Mouse (Mus musculus) ES-Bruce4 (cell line): ENCODE measurements around the gene Ttll6.

Experiments
- CTCF ChIP-seq: IDR thresholded peaks from one replicate; pipeline ENCODE4 v1.8.1; 2011; ENCODE audit warnings: low read depth, low read length
- POLR2A ChIP-seq: IDR thresholded peaks from one replicate; pipeline ENCODE4 v1.8.1; 2011; ENCODE audit warnings: low read length; ENCODE audit not compliant: insufficient read depth

DNA sequence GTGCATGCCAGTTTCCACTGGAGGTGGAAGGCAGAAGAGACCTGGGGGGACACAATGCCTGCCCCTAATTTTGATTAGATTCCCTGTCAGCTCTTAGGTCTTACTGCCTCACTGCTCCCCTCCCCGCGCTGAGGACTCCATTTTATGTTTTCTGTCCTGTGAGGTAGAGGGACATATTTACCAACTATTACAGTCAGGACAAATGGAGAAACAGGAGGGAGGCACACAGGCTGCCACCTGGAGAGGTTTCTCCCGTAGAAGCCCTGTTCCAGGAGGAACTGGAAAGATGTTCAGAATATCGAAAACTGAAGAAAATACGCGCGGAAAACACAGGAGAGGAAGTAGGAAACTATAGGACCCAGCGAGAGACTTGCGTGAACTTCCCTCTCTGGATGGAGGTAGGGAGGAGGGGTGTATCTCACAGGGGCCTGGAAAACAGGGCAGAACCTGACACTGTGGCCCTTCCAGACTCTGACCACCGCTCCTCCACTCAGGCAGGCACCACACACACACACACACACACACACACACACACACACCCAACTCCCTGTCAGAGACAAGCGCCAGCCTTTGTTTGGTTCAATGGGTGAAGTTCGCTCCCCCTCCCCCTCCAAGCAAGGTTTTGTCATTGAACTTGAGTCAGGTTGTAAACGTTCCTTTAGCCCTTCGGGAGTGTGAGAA, 69.0 kb downstream of the Ttll6 start:
- TF ChIP-seq POLR2A: no peak
- TF ChIP-seq CTCF: no peak
